Comparison of ENCODE assay signal across 15 mouse cellular contexts in genomic region chr4:125222922-125223321, GRCm38 (mm10).
"Had no signal": no experiment of that assay in that cellular context is flagged by ENCODE, and none has a peak within 500 bp of the region (broad histone marks: within the 10 kb centered on the region; RNA-seq: fewer than 3 reads in every experiment).

No protein-coding gene starts in this region.

- H3K4me3 ChIP-seq: kidney, embryonic 15.5 days; limb, embryonic 13.5 days; midbrain, embryonic 10.5 days; neural tube, embryonic 13.5 days had no signal

- H3K9me3 ChIP-seq: kidney, embryonic 15.5 days; limb, embryonic 13.5 days; neural tube, embryonic 13.5 days had no signal

- H3K4me2 ChIP-seq: kidney, embryonic 15.5 days; limb, embryonic 13.5 days; neural tube, embryonic 13.5 days had no signal

- H3K27ac ChIP-seq: kidney, embryonic 15.5 days; limb, embryonic 13.5 days; liver, embryonic 14.5 days; midbrain, embryonic 10.5 days; neural tube, embryonic 13.5 days had no signal

- H3K9ac ChIP-seq: kidney, embryonic 15.5 days; limb, embryonic 13.5 days; liver, embryonic 14.5 days; neural tube, embryonic 13.5 days had no signal

- H3K36me3 ChIP-seq: kidney, embryonic 15.5 days; limb, embryonic 13.5 days; midbrain, embryonic 10.5 days; neural tube, embryonic 13.5 days had no signal

- H3K4me1 ChIP-seq: kidney, embryonic 15.5 days; limb, embryonic 13.5 days; neural tube, embryonic 13.5 days had no signal

- DNase-seq: kidney, adult 2 months; kidney, postnatal 14 days; layer of hippocampus, adult 9-11 months; lung, adult 18-20 months; midbrain, embryonic 14.5 days; retina, postnatal 1 day; right cerebral cortex, postnatal 4 days; spleen, adult 18-20 months; thymus, adult 18-20 months; thymus, postnatal 25 days had no signal
